Mouse (Mus musculus) lung, postnatal 36 days (tissue): ENCODE data around the gene Iffo1.
"Not testable (repeated sequence)": the region's sequence is repeated elsewhere in the genome, so short reads cannot be mapped to it uniquely, and the experiment has no call there.

Experiments
- DNase-seq: peaks from one replicate; pipeline ENCODE4 v3.0.0; 2022; ENCODE audit warnings: mixed read lengths

The Iffo1 gene

DNA sequence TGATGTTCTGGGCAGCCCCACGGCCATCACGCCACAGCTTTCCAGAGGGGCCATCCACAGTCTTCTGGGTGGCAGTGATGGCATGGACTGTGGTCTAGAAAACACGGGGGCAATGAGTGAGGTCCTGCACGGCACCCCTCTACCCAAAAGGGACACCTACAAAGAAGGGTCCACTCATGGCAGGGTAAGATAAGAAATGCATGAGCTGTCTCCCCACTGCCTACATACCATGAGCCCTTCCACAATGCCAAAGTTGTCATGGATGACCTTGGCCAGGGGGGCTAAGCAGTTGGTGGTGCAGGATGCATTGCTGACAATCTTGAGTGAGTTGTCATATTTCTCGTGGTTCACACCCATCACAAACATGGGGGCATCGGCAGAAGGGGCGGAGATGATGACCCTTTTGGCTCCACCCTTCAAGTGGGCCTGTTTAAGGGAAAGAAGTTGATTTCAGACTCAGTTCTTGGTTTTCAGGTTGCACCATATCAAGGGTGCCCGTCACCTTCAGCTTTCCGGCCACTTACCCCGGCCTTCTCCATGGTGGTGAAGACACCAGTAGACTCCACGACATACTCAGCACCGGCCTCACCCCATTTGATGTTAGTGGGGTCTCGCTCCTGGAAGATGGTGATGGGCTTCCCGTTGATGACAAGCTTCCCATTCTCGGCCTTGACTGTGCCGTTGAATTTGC is 17.7 kb downstream of the Iffo1 start:
- DNase-seq, result not testable (repeated sequence)

DNA sequence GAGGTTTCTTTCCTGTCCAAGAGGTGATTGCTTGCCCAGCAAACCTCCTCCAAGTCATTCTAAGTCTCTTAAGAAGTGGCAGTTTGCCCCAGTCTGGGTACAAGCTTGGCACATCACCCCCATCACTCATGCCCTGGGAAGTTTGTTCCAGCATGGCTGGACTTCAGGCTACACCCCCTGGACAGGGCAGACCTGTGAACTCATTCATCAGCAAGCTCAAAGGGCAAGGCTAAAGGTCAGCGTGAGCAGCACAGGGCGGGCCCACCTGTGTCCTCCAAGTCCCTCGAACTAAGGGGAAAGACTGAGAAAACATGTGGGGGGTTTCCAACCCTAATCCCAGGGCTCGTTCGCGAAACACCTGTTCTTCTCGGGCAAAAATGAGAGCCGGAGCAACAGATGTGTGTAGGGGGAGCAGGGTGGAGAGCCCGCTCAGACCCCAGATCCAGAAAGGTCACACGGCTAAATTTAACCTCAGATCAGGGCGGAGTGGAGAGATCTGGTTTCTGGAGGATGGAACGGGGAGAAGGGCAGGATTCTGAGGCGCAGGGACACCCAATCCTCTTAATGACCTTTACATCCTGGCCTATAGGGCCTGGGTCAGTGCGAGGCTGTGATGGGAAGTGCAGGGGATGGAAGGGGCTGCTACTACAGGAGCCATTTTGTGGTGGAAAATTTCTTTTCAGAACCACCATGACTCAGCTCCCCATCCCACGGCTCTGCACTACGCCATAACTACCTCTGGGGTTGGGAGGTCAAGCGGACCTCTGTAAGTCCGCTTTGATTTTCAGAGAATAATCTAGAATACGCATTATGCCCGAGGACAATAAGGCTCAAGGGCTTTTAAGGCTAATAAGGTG is 19.0 kb downstream of the Iffo1 start:
- peak; percentile 50 for DNase-seq

DNA sequence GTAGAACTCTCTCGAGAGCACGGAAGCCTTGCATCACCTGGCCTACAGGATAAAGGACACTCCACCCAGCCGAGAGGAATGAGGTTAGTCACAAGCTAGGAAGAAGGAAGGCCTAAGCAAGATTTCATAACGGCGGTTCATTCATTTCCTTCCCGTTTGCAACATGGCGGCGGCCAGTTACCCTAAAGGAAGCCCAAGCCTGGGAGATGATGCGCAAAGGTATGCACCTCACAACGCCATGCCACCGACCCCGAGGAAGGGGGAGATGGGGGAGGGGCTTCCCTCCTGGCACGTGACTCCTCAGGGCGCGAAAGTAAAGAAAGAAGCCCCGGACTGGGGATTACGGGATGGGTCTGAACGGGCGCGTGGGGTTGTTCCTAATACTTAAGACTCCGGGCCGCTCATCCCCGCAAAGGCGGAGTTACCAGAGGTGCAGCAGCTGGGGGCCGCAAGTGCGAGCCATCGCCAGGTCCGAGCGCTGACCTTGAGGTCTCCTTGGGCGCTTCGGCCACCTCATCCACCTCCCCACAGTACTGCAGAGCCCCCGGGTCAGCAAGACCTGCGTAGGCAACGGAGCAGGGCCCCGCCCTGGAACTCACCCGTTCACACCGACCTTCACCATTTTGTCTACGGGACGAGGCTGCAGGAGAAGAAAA is 19.8 kb downstream of the Iffo1 start:
- peak; percentile 83 for DNase-seq

DNA sequence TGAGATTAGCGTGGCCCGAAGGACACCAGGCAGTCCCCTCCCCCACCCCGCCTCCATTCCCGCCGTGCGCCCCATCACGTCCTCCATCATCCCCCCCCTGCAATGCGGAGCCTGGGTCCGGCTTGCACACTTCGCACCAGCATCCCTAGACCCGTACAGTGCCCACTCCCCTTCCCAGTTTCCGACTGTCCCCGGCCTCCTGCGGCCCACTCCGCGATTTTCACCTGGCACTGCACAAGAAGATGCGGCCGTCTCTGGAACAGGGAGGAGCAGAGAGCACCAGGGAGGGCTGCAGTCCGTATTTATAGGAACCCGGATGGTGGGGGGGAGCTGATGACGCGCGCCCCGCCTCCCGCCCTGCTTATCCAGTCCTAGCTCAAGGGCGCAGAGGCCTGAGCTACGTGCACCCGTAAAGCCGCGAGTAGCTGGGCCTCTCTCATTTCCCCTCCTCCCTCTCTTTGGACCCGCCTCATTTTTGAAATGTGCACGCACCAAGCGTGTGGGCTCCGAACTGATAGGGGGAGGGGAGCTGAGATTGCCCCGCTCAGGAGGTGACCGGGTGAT is 20.4 kb downstream of the Iffo1 start:
- DNase-seq, result peak; percentile 99

DNA sequence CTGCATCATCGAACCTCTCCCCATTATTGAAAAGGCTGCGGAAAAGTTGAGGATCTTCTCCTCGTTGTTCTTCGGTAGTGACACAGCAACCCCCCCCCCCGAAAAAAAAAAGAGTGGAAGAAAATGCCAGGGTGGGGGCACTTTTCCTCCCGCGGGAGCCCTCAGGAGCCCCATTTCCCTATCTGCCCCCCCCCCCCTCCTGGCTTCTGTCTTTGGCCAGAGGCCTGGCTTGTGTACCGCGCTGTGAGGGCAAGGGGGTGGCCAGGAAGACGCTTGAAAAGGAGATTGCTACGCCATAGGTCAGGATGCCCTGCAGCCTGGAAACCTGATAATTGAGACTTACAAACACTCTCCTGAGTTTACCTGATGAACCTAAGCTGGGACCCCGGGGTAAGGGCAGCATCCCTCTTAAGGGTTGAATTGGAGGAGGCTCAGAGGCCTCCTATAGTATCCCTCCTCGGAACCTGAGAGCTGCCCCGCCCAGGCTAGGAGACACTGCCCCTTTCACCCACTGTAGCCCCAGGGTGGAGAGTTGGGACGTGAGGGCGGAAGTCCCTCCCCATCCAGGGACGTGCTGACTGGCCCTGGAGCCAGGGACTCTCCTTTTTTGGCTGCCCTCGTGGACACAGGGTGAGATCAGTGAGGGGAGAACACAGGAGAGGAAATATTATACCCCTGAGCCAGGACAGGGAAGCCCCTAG is 21.2 kb downstream of the Iffo1 start, which contains the start of gene Gapdh:
Gene Gapdh (minus strand): TSS at position 417 of the 701 bp plus-strand sequence.
- DNase-seq, result peak; percentile 91

DNA sequence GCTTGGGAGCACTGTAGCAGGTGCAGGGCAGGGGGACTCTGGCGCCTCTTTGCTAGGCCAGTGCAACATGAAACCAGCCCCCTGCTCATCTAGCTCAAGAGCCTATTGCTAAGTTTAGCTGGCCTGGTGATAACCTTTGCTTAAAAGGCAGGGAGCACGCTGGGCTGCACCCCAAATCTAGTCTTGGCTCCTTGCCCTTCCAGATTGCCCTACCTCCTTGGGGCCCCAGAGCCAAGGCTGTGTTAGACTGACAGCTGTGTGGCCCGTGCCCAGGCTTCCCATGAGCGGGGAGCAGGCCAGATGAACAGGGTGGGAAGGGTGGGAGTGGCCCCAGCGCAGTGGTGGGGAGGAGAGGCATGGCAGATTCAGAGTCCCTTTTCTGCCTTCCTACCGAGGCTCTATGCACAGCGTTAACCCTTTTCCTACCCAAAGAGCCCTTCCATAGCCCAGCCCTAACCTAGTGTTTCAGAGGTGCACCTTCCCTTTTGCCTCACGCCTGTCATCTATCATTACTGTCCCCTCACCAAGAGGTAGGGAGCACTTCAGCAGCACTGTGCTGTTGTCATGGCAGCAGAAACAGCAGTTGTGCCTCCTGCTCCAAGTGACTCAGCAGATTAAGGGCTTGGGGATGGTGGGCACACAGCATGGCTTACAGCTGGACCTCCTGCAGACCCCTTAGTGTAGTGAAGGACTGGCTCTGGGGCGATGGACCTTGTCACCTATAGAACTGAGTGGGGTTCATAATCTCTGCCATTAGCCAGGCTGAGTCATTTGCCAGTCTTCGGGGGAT is 22.0 kb downstream of the Iffo1 start:
- DNase-seq, result peak; percentile 27

DNA sequence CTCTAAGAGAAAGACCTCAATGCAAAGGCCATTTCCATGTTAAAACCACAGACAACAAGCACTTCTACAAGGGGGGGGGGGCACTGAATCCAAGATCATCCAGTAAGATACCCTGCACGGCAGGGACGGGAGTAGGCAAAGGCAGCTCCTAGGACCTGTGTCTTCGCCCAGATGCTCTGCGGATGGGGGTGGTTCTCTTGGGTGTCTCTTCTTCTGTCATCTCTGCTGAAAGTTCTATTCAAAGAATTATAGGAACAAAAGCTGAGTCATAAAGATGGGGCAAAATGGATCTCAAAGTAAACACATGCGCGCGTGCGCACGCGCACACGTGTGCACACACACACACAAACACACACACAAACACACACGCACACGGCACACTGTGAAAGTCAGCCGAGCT is 23.0 kb downstream of the Iffo1 start:
- DNase-seq, result no peak

DNA sequence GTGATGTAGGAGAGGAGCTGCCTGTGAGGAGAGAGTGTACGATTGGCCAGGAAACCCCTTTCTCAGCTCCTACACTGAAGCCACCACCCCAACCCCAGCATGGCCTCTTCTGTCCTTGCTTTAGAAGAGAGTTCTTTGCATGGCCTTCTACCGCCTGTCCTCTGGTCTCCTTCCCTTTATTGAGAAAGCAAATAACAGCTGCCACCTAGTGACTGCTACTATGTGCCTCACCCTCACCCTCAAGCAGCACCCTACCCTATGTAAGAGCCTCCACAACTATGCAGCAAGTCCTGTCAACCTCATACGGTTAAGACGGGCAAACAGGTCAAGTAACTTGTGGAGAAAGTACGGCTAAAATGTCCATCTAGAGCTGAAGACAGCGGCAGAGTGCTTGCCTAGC is 25.2 kb downstream of the Iffo1 start:
- DNase-seq, result peak; percentile 42

DNA sequence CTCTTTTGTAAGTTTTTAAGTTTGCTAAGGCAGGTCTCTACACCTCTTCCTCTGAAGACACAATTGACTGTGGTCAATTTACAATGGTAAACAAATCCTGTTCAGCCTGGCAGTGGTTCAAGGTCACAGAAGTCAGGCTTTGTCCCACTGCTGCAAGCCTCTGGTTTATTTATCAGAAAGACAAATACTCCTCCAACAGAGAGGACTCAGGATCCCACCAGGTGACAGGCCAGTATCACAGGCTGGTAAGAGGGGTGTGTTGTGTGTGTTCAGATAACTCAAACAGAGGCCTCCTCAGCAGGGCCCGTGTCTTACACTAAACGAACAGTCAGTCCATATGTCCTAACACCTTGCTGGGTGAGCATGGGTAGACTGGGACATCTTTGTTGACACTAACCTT is 27.4 kb downstream of the Iffo1 start:
- no peak for DNase-seq

DNA sequence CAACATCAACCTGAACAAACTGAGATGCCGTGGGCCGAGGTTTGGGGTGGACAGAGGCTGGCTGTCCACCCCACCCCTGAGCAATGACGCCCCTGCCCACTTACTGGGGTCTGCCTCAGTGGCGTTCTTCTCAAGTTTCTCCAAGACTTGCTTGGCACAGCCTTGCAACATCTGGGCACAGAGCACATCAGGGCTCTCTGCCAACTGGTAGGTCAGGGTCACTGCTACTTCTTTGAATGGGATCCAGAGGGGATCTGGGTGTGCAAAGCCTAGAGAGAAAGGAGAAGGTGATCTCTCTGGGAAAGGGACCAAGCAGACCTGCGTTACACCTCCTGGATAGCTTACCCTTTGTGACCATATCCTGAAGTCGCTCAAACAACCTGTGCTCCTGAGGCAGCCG is 28.2 kb downstream of the Iffo1 start:
- DNase-seq, result no peak

DNA sequence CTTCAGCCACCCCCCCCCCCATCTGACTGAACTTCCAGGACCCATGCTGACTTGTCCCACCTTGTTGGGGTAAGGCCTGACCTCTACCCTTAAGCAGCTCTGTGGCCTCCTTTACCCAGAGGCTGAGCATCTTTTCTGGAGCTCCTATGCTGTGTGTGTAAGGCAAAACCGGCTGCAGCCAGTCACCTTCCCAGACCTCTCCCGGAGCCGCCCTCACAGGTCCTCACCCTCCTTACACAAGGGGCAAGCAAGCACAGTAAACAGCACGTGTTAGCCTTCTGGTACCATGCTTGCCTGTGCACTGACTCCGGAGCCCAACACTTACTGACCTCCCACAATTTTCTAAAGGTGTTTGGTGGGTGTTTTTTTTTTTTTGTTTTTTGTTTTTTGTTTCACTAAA is 30.4 kb downstream of the Iffo1 start:
- no peak for DNase-seq

DNA sequence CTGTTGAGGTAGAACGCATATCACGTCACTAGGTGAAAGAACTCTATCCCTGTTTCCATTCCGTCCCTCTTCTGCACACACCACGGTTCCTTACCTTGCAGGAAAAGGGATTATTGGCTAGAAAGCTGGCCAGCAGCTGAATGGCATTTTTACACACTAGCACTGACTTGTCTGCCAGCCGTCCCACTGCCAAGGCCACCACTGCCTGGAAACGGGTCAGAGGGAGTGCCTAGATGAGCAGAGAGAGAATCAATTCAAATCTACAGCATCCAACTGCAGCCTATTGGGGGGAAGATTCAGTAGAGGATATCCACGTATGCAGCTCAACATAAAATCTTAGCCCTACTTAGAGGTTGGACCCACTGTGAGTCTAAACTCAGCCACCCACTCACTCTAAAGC is 34.6 kb downstream of the Iffo1 start:
- DNase-seq, result no peak

DNA sequence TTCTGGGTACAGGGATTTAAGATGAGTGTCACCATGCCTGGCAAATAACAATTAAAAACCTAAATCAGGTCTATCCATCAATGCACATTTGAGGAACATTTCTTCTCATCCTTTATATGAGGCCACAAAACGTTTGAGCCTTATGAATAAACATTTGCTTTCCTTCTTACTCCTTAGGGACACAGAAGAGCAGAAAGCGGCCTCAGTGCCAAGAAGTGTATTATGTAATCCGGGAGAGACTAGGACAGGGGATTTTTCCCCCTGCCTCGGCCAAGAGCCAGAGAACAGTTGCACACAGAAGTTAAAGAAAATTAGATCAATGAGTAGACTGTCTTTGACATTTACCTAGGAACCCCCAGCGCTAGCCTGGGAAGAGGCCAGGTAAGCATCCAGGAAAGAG is 37.1 kb downstream of the Iffo1 start:
- peak; percentile 16 for DNase-seq

DNA sequence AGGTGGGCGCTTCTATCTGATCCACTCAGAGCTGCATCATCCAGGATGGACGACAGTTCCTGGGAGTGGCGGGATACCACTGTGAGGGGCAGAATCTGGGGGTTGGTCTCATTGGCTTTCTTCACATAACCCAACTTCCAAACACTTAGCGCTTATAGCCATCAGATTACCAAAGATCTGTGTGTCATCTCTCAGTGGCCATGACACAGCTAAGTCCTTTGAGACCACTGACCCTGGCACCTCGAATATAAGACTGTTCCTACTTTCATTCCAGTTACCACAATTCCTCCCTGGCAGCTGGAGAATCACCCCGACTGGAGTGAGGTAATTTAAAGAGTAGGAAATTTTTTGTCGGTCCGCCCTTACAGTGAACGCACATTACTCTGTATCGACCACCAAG is 41.2 kb downstream of the Iffo1 start:
- no peak for DNase-seq

DNA sequence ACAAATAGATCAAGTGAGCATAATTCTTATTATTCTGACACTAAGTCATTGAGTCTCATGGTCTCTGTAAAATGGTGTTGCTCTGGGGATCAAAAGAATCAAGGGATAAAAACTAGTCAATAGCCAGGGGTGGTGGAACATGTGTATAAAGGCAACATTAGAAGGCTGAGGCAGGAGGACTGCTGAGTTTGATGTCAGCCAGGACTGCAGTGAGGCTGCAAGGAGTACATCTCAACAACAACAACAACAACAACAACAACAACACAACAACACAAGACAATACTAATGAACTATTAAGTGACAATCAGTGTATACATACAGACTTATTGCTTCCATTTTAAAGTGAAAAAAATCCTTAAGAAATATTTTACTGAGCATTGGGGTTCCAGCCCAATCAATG is 45.8 kb downstream of the Iffo1 start:
- no peak for DNase-seq

DNA sequence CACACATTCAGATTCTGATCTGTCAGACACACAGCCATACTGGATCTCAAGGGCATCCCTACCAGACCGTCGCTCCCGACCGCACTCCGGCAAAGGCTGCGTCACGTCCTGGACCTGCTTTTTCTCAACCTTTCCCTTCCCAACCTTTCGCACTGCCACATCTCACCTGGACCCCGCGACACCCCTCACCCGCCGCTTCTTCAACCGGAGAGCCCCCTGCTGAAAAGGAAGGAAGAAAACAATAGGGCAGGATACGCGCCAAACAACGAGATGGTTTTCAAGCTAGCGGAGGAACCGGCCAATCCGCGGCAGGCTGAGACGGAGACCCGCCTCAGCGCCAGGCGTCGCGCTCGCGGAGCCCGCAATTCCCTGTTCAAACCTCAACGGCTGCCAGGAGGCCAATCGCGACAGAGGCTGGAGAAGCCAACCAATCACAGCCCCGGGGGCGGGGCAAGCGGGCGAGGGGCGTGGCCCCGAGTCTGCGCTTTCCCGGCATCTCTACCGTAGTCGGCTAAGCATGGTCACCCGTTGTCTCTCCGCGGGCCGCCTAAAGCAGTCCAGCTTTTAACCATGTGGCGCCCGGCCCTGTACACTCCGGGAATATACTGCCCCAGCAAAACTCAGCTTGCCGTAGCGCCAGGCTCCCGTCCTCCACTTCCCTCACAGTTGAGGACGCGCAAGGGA is 46.4 kb downstream of the Iffo1 start, which contains the start of the genes Ncapd2 and Mrpl51:
Gene Ncapd2 (minus strand): TSS at position 370 of the 684 bp plus-strand sequence.
Gene Mrpl51 (plus strand): TSS at position 470 of the 684 bp plus-strand sequence.
- DNase-seq, result peak; percentile 98

DNA sequence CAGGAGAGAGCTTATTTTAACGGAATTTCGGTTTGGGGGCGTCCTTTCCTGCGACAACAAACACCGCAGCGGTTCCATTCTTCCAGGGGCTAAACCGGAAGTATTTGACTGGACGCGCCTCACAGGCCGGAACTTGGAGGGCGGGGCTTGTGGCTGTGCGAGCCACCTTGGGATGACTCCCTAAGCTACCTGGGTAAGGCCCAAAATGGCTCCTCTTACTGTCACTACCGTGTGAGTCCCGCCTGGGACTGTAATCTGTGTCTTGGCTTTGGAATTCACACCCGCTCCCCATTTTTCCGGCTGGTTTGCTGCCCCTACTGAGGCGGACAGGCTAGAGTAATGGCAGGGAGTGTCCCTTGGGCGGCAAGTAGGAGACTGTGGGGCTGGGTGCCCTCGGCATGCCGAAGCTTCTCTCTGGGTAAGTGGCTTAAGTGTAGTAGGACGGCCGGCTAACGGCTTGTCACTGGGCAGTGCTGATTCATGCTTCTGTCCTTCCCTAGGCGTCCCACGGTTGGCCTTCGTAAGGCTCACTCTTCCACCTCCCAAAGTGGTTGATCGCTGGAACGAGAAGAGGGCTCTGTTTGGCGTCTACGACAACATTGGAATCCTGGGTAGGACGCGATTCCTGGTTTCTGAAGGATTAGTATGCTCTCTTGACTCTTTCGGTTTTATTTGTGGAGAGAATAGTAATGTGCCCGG is 47.1 kb downstream of the Iffo1 start:
- DNase-seq, result peak; percentile 96

DNA sequence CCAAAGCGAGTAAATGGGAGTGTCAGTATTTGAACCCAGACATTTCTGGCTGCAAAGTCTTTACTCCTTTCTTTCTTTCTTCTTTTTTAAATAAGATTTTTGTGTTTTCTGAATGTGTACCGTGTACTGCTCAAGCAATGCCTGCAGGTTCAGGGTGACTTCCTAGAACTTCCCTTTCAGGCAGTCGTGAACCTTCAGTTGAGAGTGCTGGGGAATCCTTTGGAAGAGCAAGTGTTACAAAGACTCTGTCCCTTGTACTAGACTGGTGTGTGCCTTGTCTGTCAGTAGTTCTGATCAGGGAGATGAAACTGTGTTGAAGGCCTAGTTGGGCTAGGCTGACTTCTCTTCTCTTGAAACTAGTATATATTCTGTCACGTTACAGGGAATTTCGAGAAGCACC is 47.8 kb downstream of the Iffo1 start:
- no peak for DNase-seq

DNA sequence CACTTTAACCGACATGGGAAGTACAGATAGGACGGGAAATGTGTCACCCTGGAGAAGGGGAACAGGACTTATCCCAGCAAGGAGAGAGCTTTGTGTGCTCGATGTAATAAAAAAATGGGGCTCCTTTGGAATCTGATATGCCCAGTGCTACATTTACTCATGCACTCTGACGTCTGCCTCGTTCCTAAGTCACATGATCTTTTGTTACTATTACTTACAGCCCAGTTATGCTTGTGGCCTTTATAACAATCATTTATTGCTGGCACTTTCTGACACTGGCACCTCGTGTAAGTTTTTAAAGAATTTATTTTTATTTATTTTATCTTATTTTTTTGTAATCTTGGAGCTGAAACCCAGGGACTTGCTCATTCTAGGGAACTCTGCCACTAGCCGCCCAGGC is 48.3 kb downstream of the Iffo1 start:
- DNase-seq, result no peak

DNA sequence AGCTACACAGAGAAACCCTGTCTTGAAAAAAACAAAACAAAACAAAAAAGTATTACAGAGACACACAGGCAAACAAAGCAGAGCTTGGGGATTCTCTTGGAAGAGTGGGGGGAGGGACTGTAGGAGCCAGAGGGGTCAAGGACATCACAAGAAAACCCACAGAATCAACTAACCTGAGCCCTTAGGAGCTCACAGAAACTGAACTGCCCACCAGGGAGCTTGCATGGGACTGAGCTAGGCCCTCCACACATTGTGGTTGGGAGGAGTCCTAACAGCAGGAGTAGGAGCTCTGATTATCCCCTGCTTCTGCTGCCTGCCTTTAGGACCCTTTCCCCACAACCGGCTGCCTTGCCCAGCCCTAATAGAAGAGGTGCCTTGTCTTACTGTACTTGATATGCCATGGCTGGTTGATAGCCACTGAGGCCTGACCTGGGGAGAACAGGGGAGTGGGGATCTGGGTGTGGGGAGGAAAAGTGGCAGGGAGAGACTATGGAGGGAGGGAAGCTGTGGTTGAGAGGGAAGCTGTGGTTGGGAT is 50.6 kb downstream of the Iffo1 start:
- no peak for DNase-seq
